Mouse (Mus musculus) liver, embryonic 13.5 days (tissue): ENCODE data around the gene Rnf141. TPM values are rescaled to one million over a fixed set of nuclear protein-coding genes. Genes with fewer than 3 reads are reported as not detected.

Experiments used
- ATAC-seq: fragments of 200-750 bp; cut with Nextera tagmentation; 2 replicates; pipeline ENCODE4 v1.8.0; 2017; ENCODE audit warnings: low read depth, mild to moderate bottlenecking, moderate number of reproducible peaks, moderate library complexity
- DNase-seq: peaks from one replicate; pipeline ENCODE4 v3.0.0; 2022
- H3K27ac ChIP-seq: fragments of 300-500 bp; sonication (generic); 2 replicates; pipeline ENCODE4 v1.5.1; 2015; ENCODE audit warnings: moderate library complexity, mild to moderate bottlenecking, inconsistent platforms
- H3K27me3 ChIP-seq: fragments of 300-500 bp; sonication (generic); 2 replicates; pipeline ENCODE4 v1.6.1; 2015; ENCODE audit warnings: mild to moderate bottlenecking, inconsistent platforms
- H3K36me3 ChIP-seq: fragments of 300-500 bp; sonication (generic); 2 replicates; pipeline ENCODE4 v1.6.1; 2015; ENCODE audit warnings: mild to moderate bottlenecking, inconsistent platforms
- H3K4me1 ChIP-seq: fragments of 300-500 bp; sonication (generic); replicated peaks from 2 replicates; pipeline ENCODE4 v1.6.1; 2015; ENCODE audit warnings: inconsistent platforms
- H3K4me2 ChIP-seq: fragments of 300-500 bp; sonication (generic); 2 replicates; pipeline ENCODE4 v1.6.1; 2015; ENCODE audit warnings: inconsistent platforms, mild to moderate bottlenecking, moderate library complexity
- H3K4me3 ChIP-seq: fragments of 300-500 bp; sonication (generic); replicated peaks from 2 replicates; pipeline ENCODE4 v1.5.1; 2015; ENCODE audit warnings: mild to moderate bottlenecking, inconsistent platforms
- H3K9ac ChIP-seq: fragments of 300-500 bp; sonication (generic); 2 replicates; pipeline ENCODE4 v1.6.1; 2015; ENCODE audit warnings: mild to moderate bottlenecking, inconsistent platforms
- H3K9me3 ChIP-seq: fragments of 300-500 bp; sonication (generic); replicated peaks from 2 replicates; pipeline ENCODE4 v1.6.1; 2016; ENCODE audit warnings: inconsistent platforms
- WGBS: fragments of 180-500 bp; shearing (Covaris S2); methylation state at CpG from one replicate; pipeline ENCODE4 v1.1.7; 2015; ENCODE audit not compliant: insufficient replicate concordance; 5-methylcytosine and 5-hydroxymethylcytosine counted together
- microRNA-seq: library from miRNA; unstranded; fragments of <30 nt; microRNA quantifications from one replicate; pipeline ENCODE4, GENCODE M21; 2016
- polyA plus RNA-seq: library from polyadenylated mRNA; unstranded; fragments of >200 nt; fragmentation: Nextera tagmentation; extraction: Ambion mirVana; gene quantifications from 2 replicates; pipeline ENCODE4 v1.2.1, GENCODE M21; 2015

The Rnf141 gene
- polyA plus RNA-seq, 1 experiment from 2014 or later, result 24.0 TPM

DNA sequence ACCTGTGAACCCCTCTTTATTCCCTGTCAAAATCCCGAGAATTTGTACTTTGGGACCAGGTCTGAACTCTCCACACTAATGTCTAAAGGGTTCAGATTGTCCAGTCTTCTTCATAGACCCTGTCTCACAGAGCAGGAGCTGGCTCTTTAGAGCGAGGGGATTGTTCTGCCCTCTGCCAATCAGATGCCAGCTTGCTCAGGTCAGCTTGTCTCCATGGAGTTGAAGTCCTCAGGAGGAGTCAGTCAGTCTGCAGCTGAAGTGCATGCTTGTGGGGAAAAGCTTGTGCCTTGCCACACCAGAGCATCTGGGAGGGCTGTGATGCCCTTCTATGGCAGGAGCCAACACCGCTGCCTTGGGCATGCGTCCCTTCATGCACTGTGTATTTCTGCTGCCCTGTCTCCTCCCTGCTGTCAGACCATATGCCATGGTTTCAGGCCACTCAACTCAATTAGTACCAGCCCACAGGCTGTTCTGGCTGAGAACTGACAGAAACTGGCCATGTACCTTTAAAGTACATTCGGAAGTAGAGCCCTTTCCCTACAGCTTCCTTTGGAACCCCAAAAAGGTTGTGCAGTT, 81.6 kb downstream of the Rnf141 start:
- Histone ChIP-seq H3K4me3 (no peak overlapping the region), H3K4me2 (no peak overlapping the region), H3K36me3 (no peaks in the 10 kb centered on the region), H3K9ac (no peak overlapping the region), H3K27me3 (peaks cover 20% of the 10 kb centered on the region), H3K9me3 (no peaks in the 10 kb centered on the region), H3K4me1 (peaks cover 2% of the 10 kb centered on the region), H3K27ac (no peak overlapping the region)
- ATAC-seq (no peak), DNase-seq (no peak)
- WGBS, result 71% methylated on average over 5 of the region's 5 CpGs

DNA sequence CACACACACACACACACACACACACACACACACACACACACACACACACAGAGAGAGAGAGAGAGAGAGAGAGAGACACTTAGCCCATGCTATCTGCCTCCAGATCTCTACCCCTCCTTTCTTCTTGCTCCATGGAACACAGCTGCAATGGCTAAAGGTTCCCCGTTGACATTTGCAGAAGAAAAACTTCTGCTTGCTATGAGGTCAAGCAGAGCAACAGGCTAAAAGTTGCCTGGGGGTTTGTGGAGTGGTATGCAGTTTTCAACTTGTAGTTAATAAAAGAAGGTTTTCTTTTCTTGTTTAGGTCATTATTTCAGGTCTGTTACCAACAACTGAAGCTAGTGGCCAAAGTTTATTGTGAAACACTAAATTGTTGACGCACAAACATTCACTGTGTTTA, 87.8 kb downstream of the Rnf141 start:
- no peak overlapping the region for H3K27ac ChIP-seq
- H3K4me2 ChIP-seq, result no peak overlapping the region
- ATAC-seq (no peak), DNase-seq (no peak)
- H3K9me3 ChIP-seq, result no peaks in the 10 kb centered on the region
- no peaks in the 10 kb centered on the region for H3K36me3 ChIP-seq
- no peak overlapping the region for H3K9ac ChIP-seq
- WGBS, result 46% methylated on average over 2 of the region's 2 CpGs
- H3K4me3 ChIP-seq, result no peak overlapping the region
- no peaks in the 10 kb centered on the region for H3K4me1 ChIP-seq
- 0 out of 2 replicates have a peak, but pooled peaks cover 4% of the 10 kb centered on the region for H3K27me3 ChIP-seq

DNA sequence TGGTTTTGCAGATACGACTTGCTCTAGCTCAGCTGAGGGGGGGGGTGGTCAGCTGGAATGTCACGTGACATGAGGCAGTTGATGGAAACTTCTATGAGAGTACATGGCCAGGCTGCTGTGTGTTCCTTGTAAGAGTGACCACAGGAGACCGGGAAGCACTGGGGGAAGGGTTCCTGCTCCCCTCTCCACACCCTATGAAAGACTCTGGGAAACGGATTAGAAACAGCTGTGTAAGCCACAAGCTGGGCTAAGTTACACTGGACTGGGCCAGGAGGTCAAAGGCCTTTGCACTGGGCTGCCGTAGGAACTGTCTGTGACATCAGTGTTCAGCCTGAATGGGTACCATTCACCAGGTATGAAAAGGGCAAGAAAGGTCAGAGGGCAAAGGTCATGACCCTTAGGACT, 90.3 kb downstream of the Rnf141 start:
- ATAC-seq, result no peak
- Histone ChIP-seq H3K4me1 (no peaks in the 10 kb centered on the region), H3K9ac (no peak overlapping the region), H3K27me3 (0 out of 2 replicates have a peak, but pooled peaks cover 6% of the 10 kb centered on the region), H3K4me3 (no peak overlapping the region), H3K4me2 (no peak overlapping the region), H3K9me3 (peaks cover 3% of the 10 kb centered on the region; the same call in 1 of the 2 replicates), H3K36me3 (no peaks in the 10 kb centered on the region), H3K27ac (no peak overlapping the region)
- no peak for DNase-seq
- 43% methylated on average over 5 of the region's 5 CpGs for WGBS

DNA sequence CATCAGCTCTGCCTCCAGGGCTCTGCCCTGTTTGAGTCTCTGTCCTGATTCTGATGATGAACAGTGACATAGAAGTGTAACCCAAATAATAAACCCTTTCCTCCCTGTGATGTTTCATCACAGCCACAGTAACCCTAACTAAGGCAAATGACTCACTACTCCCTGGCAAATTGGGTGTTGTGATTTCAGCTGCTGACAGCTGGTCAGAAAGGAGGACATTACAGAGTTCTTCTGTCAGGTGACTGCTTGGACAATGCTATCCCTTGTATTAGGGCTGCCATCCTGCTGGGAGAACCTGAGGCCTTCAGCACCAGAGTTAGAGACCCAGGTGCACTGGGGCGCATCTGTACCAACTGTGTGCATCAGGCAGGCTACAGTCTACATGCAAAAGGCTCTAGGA, 90.9 kb downstream of the Rnf141 start:
- Histone ChIP-seq H3K36me3 (no peaks in the 10 kb centered on the region), H3K4me2 (no peak overlapping the region), H3K27me3 (0 out of 2 replicates have a peak, but pooled peaks cover 6% of the 10 kb centered on the region), H3K9ac (no peak overlapping the region), H3K4me1 (no peaks in the 10 kb centered on the region), H3K4me3 (no peak overlapping the region), H3K27ac (no peak overlapping the region), H3K9me3 (peaks cover 3% of the 10 kb centered on the region; the same call in 1 of the 2 replicates)
- ATAC-seq (no peak), DNase-seq (no peak)
- WGBS, result 63% methylated on average over 1 of the region's 1 CpGs

DNA sequence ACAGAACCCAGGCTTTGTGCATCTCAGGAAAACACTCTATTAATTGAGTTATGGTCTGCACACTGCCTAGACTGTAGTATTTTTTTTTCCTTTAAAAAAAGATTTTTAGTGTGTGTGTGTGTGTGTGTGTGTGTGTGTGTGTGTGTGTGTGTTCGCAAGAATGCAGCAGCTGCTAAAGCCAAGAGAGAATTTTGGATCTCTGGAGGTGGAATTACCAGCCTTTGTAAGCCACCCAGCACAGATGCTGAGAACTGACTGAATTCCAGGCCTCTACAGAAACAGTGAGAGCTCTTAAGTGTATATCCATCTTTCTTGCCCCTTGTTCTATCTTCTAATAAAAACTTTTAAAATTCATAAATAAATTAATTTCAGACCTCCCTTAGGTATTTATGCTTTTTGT, 92.6 kb downstream of the Rnf141 start:
- H3K9me3 ChIP-seq, result peaks cover 3% of the 10 kb centered on the region; the same call in 1 of the 2 replicates
- 73% methylated on average over 1 of the region's 1 CpGs for WGBS
- ATAC-seq (no peak), DNase-seq (no peak)
- H3K9ac ChIP-seq, result no peak overlapping the region
- H3K4me3 ChIP-seq, result no peak overlapping the region
- H3K27me3 ChIP-seq, result 0 out of 2 replicates have a peak, but pooled peaks cover 6% of the 10 kb centered on the region
- no peaks in the 10 kb centered on the region for H3K36me3 ChIP-seq
- no peaks in the 10 kb centered on the region for H3K4me1 ChIP-seq
- no peak overlapping the region for H3K27ac ChIP-seq
- no peak overlapping the region for H3K4me2 ChIP-seq

DNA sequence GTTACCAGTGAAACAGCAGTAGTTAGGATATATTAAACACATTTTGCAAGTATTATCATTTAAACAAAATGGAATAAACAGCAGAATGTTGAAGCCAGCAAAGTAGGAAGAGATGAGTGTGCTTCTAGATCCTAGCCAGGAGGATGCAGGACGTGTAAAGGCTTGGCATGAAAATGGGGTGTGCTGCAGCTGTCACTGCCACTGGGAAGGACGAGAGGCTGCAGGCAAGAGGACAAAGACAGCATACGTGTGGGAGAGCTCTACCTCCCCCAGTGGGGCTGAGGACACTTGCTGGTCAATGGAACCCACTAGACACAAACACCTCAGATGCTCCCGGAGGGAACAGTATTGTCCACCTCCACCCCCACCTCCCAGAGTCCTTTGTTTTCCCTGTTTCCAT, 93.4 kb downstream of the Rnf141 start:
- Histone ChIP-seq H3K27ac (no peak overlapping the region), H3K9ac (no peak overlapping the region), H3K4me3 (no peak overlapping the region), H3K36me3 (no peaks in the 10 kb centered on the region), H3K27me3 (0 out of 2 replicates have a peak, but pooled peaks cover 6% of the 10 kb centered on the region), H3K4me1 (no peaks in the 10 kb centered on the region), H3K4me2 (no peak overlapping the region), H3K9me3 (peaks cover 3% of the 10 kb centered on the region; the same call in 1 of the 2 replicates)
- DNase-seq, result no peak
- no peak for ATAC-seq
- 57% methylated on average over 4 of the region's 4 CpGs for WGBS

Small RNAs within 50 kb of the gene (microRNA-seq; reads per million reads assigned to microRNA genes)
- gene Gm47282, result not detected

Other genes starting within 250 kb of the Rnf141 start
- 5.3 and 5.4 TPM in 2 replicates for gene Sbf2, start 229.5 kb downstream of the Rnf141 start, polyA plus RNA-seq
- gene Adm, start 216.8 kb downstream of the Rnf141 start, polyA plus RNA-seq, result 4.2 and 5.1 TPM in 2 replicates
- 26.2 and 34.2 TPM in 2 replicates for gene Ampd3, start 76.3 kb downstream of the Rnf141 start, polyA plus RNA-seq
- gene Lyve1, start 18.8 kb upstream of the Rnf141 start, polyA plus RNA-seq, result 25.4 and 33.7 TPM in 2 replicates
- gene Mrvi1, start 138.0 kb upstream of the Rnf141 start, polyA plus RNA-seq, result 6.2 and 9.4 TPM in 2 replicates
- gene Ctr9, start 184.5 kb upstream of the Rnf141 start, polyA plus RNA-seq, result 29.3 and 35.6 TPM in 2 replicates
- gene Eif4g2, start 238.6 kb upstream of the Rnf141 start, polyA plus RNA-seq, result 429 and 601 TPM in 2 replicates